Mouse (Mus musculus) liver, embryonic 14.5 days (tissue): ENCODE measurements at regions not wholly inside any gene's neighbourhood (a gene's known extent, or its start where the extent isn't known, plus 50 kb on each side); places are given as distances from the start of the nearest gene placed in this dataset.

Source experiments
- ATAC-seq: fragments of 200-750 bp; cut with Nextera tagmentation; 2 replicates; pipeline ENCODE4 v1.8.0; 2017; ENCODE audit warnings: moderate number of reproducible peaks, mild to moderate bottlenecking, moderate library complexity; ENCODE audit not compliant: insufficient read depth
- DNase-seq, 3 experiments: peaks; one replicate each; pipeline ENCODE4 v3.0.0-alpha.2; 2012 to 2013; ENCODE audit warnings: low read depth in 3 of 3, low spot score in 3 of 3
- H3K27ac ChIP-seq: fragments of 300-500 bp; sonication (generic); 2 replicates; pipeline ENCODE4 v1.5.1; 2014; ENCODE audit warnings: moderate library complexity, mild to moderate bottlenecking, control low read depth, inconsistent platforms
- H3K27me3 ChIP-seq: fragments of 300-500 bp; sonication (generic); 2 replicates; pipeline ENCODE4 v1.6.1; 2014; ENCODE audit warnings: mild to moderate bottlenecking, low read length, moderate library complexity; ENCODE audit not compliant: control insufficient read depth, insufficient read depth
- H3K36me3 ChIP-seq: fragments of 300-500 bp; sonication (generic); replicated peaks from 2 replicates; pipeline ENCODE4 v1.6.1; 2014; ENCODE audit warnings: low read depth; ENCODE audit not compliant: control insufficient read depth, insufficient read depth
- H3K4me1 ChIP-seq, 2 experiments: fragments of 200-500 bp in 1 of 2; fragments of 300-500 bp in 1 of 2; sonication (generic) in 1 of 2; replicated peaks; 2 replicates each; pipeline ENCODE4 v1.6.1; 2012 to 2014; ENCODE audit warnings: antibody characterized with exemption in 1 of 2, inconsistent platforms in 1 of 2, low read length in 1 of 2; ENCODE audit not compliant: control insufficient read depth in 2 of 2, insufficient read depth in 2 of 2
- H3K4me2 ChIP-seq: fragments of 300-500 bp; sonication (generic); 2 replicates; pipeline ENCODE4 v1.6.1; 2014; ENCODE audit warnings: low read depth, mild to moderate bottlenecking, control low read depth, moderate library complexity
- H3K4me3 ChIP-seq, 2 experiments: fragments of 200-500 bp in 1 of 2; fragments of 300-500 bp in 1 of 2; sonication (generic) in 1 of 2; 2 replicates each; pipeline ENCODE4 v1.5.1; 2012 to 2014; ENCODE audit warnings: low read depth in 2 of 2, low read length in 2 of 2, mild to moderate bottlenecking in 2 of 2, control low read depth in 1 of 2, inconsistent platforms in 1 of 2, moderate library complexity in 1 of 2; ENCODE audit not compliant: insufficient read depth in 1 of 2
- H3K9ac ChIP-seq: fragments of 300-500 bp; sonication (generic); replicated peaks from 2 replicates; pipeline ENCODE4 v1.6.1; 2014; ENCODE audit warnings: mild to moderate bottlenecking, control low read depth, moderate library complexity
- H3K9me3 ChIP-seq: fragments of 300-500 bp; sonication (generic); 2 replicates; pipeline ENCODE4 v1.6.1; 2016; ENCODE audit warnings: low read length, mixed read lengths; ENCODE audit not compliant: control insufficient read depth
- CTCF ChIP-seq: IDR thresholded peaks from 2 replicates; pipeline ENCODE4 v1.5.1; 2016; ENCODE audit warnings: antibody characterized with exemption, low read depth, control low read depth
- EP300 ChIP-seq: IDR thresholded peaks from 2 replicates; pipeline ENCODE4 v1.6.1; 2016; ENCODE audit warnings: antibody characterized with exemption, low read depth
- WGBS: fragments of 180-500 bp; shearing (Covaris S2); extraction: QIAGEN DNeasy Blood & Tissue Kit; methylation state at CpG from one replicate; pipeline ENCODE4 v1.1.7; 2014; ENCODE audit not compliant: insufficient replicate concordance; 5-methylcytosine and 5-hydroxymethylcytosine counted together

- Histone ChIP-seq H3K27me3 (no peaks in the 10 kb centered on the region), H3K4me1 (no peaks in the 10 kb centered on the region), H3K9me3 (no peaks in the 10 kb centered on the region), H3K36me3 (no peaks in the 10 kb centered on the region), H3K4me3 (no peak overlapping the region), H3K27ac (no peak overlapping the region), H3K4me2 (no peak overlapping the region), H3K9ac (no peak overlapping the region)
- 46% methylated on average over 3 of the region's 3 CpGs for WGBS
- DNase-seq (no peak), ATAC-seq (no peak)
- TF ChIP-seq CTCF: no peak
- TF ChIP-seq EP300: no peak
Measured at GRCm38 (mm10) chr10:84166568-84166905, 273.9 kb downstream of the Nuak1 start.

DNA sequence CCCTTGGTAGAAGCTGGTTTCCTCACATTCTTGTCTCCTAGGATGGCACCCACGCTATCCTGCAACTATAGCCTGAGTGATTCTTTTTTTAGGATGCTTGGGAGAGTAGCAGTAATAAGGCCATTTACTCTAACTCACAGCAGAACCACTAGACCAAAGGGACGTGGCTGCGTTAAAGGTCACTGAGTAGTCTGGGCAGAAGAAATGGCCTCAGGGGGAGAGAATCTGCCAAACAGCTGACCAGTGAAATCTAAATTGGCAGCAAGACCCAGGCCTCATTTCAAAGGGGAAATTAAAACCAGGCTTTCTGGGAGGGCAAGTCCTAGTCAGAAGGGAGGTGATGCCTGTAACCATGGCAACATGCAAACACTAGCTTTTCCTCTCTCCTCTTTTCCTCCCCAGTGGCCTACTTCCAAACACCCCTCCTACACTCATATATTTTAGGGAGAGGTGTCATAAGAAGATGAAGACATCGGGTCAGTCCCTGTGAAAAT, 267.5 kb downstream of the Nuak1 start:
- Histone ChIP-seq H3K4me2 (no peak overlapping the region), H3K27me3 (no peaks in the 10 kb centered on the region), H3K27ac (no peak overlapping the region), H3K4me3 (no peak overlapping the region), H3K9ac (no peak overlapping the region), H3K4me1 (no peaks in the 10 kb centered on the region), H3K36me3 (no peaks in the 10 kb centered on the region), H3K9me3 (no peaks in the 10 kb centered on the region)
- WGBS: 64% methylated on average over 4 of the region's 4 CpGs
- ATAC-seq (no peak), DNase-seq (no peak)
- TF ChIP-seq CTCF: no peak
- TF ChIP-seq EP300: no peak

DNA sequence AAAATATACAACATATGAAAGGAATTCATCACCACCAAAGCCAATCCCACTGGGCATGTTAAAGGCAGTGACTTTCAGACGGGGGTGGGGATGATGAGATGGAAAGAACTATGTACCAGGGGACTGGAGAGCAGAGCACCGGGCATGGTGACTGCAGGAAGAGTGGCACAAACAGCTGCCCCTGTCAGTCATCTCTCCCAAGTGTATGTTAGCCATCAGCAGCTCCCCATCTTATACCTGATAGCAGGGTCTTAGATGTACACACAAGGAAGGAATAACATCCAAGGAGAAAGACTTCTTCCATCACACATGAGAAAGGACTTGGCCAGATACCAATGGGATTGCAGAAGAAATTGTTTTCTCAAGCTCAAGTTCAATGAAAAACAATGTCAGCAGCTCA, 257.2 kb downstream of the Nuak1 start:
- 45% methylated on average over 2 of the region's 2 CpGs for WGBS
- Histone ChIP-seq H3K4me1 (no peaks in the 10 kb centered on the region), H3K4me2 (no peak overlapping the region), H3K4me3 (no peak overlapping the region), H3K27me3 (no peaks in the 10 kb centered on the region), H3K9me3 (no peaks in the 10 kb centered on the region), H3K36me3 (no peaks in the 10 kb centered on the region), H3K9ac (no peak overlapping the region), H3K27ac (no peak overlapping the region)
- TF ChIP-seq CTCF (no peak), EP300 (no peak)
- ATAC-seq (no peak), DNase-seq (no peak)

DNA sequence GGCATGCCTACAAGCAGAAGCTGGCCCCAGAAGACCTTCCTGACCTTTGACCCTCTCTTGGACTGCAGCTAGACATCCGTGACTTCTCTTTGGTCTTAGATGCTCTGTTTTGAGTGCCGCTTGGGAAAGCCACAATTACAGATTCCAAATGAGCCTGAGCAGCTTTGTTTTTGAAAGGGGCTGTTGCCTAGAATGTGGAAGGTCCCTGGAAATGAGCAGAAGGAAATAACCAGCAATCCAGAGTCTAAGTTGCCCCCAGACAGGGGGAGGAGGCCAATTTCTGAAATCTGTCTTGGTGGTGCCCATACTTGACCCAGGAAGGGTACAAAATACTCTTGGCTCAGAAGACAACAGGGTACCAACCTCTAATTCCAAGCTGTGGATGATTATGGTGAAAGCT, 253.9 kb downstream of the Nuak1 start:
- DNase-seq: no peak
- Histone ChIP-seq H3K9ac (no peak overlapping the region), H3K27ac (no peak overlapping the region), H3K4me3 (no peak overlapping the region), H3K4me1 (no peaks in the 10 kb centered on the region), H3K4me2 (no peak overlapping the region), H3K36me3 (no peaks in the 10 kb centered on the region), H3K9me3 (no peaks in the 10 kb centered on the region), H3K27me3 (no peaks in the 10 kb centered on the region)
- WGBS: 61% methylated on average over 2 of the region's 2 CpGs
- no peak for ATAC-seq
- TF ChIP-seq CTCF: no peak
- TF ChIP-seq EP300: no peak

DNA sequence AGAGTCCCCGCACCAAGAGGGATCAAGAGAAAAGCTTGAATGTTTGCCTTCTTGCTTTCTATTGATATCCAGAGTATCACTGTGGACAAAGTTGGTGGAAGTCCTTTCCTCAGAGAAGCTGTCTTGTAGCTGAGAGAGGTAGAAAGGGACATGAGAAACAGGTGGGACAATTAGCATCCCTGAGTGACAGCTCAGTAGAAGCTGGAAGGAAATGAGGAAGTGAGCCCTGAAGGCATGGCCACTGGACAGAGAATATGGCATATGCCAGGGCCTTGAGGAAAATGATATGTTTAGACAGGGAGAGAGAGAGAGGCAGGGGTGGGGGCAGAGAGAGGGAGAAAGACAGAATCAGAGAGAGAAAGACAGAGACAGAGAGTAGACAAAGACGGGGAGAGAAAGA, 241.4 kb downstream of the Nuak1 start:
- H3K4me1 ChIP-seq: no peaks in the 10 kb centered on the region
- no peak overlapping the region for H3K4me2 ChIP-seq
- no peak for ATAC-seq
- TF ChIP-seq EP300 (no peak), CTCF (no peak)
- H3K4me3 ChIP-seq: no peak overlapping the region
- WGBS: 62% methylated on average over 2 of the region's 2 CpGs
- no peaks in the 10 kb centered on the region for H3K9me3 ChIP-seq
- H3K27ac ChIP-seq: no peak overlapping the region
- H3K27me3 ChIP-seq: no peaks in the 10 kb centered on the region
- DNase-seq: no peak
- no peaks in the 10 kb centered on the region for H3K36me3 ChIP-seq
- H3K9ac ChIP-seq: no peak overlapping the region
